Mouse (Mus musculus): ENCODE data around the gene Prss56. TPM values are rescaled to one million over a fixed set of nuclear protein-coding genes. Genes with fewer than 3 reads are reported as not detected.

The Prss56 gene
- polyA plus RNA-seq, 1 experiment from 2014 or later: not detected

GRCm38 (mm10) chr1:87190429-87190828, 7.3 kb downstream of the Prss56 start, which contains the start of gene Chrnd:
Gene Chrnd, plus strand, starts transcription at chr1:87190607.
- Histone ChIP-seq H3K4me1 (replicated peaks) (peaks cover 6% of the 10 kb centered on the region), H3K9me3 (no peaks in the 10 kb centered on the region), H3K4me3 (replicated peaks) (no peak within 1 kb of the TSS), H3K27me3 (replicated peaks) (peaks cover 23% of the 10 kb centered on the region), H3K27ac (no peak within 1 kb of the TSS), H3K36me3 (no peaks in the 10 kb centered on the region), H3K4me2 (replicated peaks) (no peak within 1 kb of the TSS), H3K9ac (no peak within 1 kb of the TSS)
- no peak for ATAC-seq
- WGBS: 35% methylated on average over 4 of the region's 4 CpGs

- no peak overlapping the region for H3K4me2 ChIP-seq (replicated peaks)
- no peak for ATAC-seq
- H3K4me3 ChIP-seq (replicated peaks): no peak overlapping the region
- H3K9me3 ChIP-seq: no peaks in the 10 kb centered on the region
- no peaks in the 10 kb centered on the region for H3K4me1 ChIP-seq (replicated peaks)
- 79% methylated on average over 9 of the region's 9 CpGs for WGBS
- H3K36me3 ChIP-seq: no peaks in the 10 kb centered on the region
- no peak overlapping the region for H3K9ac ChIP-seq
- H3K27ac ChIP-seq: no peak overlapping the region
- no peaks in the 10 kb centered on the region for H3K27me3 ChIP-seq (replicated peaks)
Measured at GRCm38 (mm10) chr1:87197296-87197695, 14.2 kb downstream of the Prss56 start.

- no peak overlapping the region for H3K9ac ChIP-seq
- WGBS: 76% methylated on average over 12 of the region's 12 CpGs
Measured at GRCm38 (mm10) chr1:87198119-87199065, 15.3 kb downstream of the Prss56 start.

DNA sequence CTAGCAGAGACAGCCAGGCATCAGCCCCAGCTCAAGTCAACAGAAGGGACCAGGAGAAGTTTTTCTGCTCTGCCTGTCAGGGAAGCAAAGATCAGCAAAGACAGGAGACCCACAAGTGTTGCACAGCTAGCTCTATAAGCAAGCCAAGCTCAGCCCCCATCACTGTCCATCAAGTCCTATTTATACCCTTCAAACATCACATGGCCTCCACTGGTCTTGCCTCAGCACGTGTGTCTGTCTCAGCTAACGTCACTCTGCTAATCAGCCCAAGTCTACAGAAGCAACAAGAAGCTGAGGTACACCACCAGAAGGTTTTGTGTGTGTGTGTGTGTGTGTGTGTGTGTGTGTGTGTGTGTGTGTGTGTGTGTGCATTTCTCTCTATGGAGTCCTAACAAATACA, 17.7 kb downstream of the Prss56 start:
- H3K9me3 ChIP-seq: no peaks in the 10 kb centered on the region
- H3K27me3 ChIP-seq (replicated peaks): peaks cover under 1% of the 10 kb centered on the region; the same call in 1 of the 2 replicates
- H3K36me3 ChIP-seq: no peaks in the 10 kb centered on the region
- 60% methylated on average over 2 of the region's 2 CpGs for WGBS
- H3K4me2 ChIP-seq (replicated peaks): no peak overlapping the region
- no peak overlapping the region for H3K4me3 ChIP-seq (replicated peaks)
- no peak overlapping the region for H3K9ac ChIP-seq
- H3K4me1 ChIP-seq (replicated peaks): 0 out of 2 replicates have a peak, but pooled peaks cover 2% of the 10 kb centered on the region
- no peak for ATAC-seq
- no peak overlapping the region for H3K27ac ChIP-seq

More at GRCm38 (mm10) chr1:87198119-87199065, 15.3 kb downstream of the Prss56 start:
- Histone ChIP-seq H3K9me3 (no peaks in the 10 kb centered on the region), H3K27me3 (replicated peaks) (no peaks in the 10 kb centered on the region), H3K4me1 (replicated peaks) (no peaks in the 10 kb centered on the region), H3K4me3 (replicated peaks) (no peak overlapping the region), H3K4me2 (replicated peaks) (no peak overlapping the region), H3K36me3 (no peaks in the 10 kb centered on the region), H3K27ac (no peak overlapping the region)
- ATAC-seq: peak; percentile 71; the same call in 1 of the 2 replicates

DNA sequence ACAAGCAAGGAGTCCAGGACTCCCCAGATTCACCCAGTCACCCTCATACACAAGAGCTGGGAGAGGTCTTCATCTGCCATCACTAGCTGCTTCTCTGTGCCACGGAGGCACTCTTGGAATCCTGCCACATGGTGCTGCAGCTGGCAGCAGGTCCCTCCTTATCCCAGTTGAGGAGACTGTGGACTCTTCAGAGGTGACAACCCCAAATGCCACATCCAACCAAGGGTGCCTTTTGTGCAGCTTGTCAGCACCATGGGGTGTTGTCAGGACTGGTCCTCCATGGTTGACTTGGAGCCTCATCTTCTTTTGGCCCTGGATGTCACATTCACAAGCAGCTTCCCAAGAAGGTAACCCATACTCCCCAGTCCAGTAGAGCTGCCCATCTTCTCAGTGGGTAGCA, 18.7 kb downstream of the Prss56 start:
- no peak overlapping the region for H3K9ac ChIP-seq
- no peaks in the 10 kb centered on the region for H3K36me3 ChIP-seq
- no peak overlapping the region for H3K27ac ChIP-seq
- H3K4me3 ChIP-seq (replicated peaks): no peak overlapping the region
- 47% methylated on average over 1 of the region's 1 CpGs for WGBS
- 0 out of 2 replicates have a peak, but pooled peaks cover 2% of the 10 kb centered on the region for H3K4me1 ChIP-seq (replicated peaks)
- H3K9me3 ChIP-seq: no peaks in the 10 kb centered on the region
- H3K4me2 ChIP-seq (replicated peaks): no peak overlapping the region
- H3K27me3 ChIP-seq (replicated peaks): peaks cover 11% of the 10 kb centered on the region
- no peak for ATAC-seq

DNA sequence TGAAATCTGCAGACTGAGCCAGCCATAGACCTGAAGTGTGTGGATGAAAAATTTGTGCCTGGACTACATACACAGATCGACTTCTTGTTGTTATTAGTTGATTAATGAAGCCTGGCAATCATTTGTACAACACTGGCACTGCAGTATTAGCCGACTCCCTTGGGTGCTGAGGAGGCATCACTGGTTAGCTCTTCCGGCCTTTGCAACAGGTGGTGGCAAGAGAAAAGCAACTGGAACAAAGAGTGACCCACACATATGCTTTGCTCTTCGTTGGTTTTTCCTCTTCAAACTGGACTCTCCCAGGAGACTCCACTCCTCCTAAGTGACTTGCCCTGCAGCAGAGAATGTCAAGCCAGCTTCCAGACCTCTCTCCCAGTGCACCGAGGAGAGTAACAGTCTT, 20.7 kb downstream of the Prss56 start:
- Histone ChIP-seq H3K27me3 (replicated peaks) (peaks cover 19% of the 10 kb centered on the region), H3K36me3 (no peaks in the 10 kb centered on the region), H3K4me1 (replicated peaks) (0 out of 2 replicates have a peak, but pooled peaks cover 2% of the 10 kb centered on the region), H3K9ac (no peak overlapping the region), H3K4me2 (replicated peaks) (no peak overlapping the region), H3K27ac (no peak overlapping the region), H3K4me3 (replicated peaks) (no peak overlapping the region), H3K9me3 (no peaks in the 10 kb centered on the region)
- no peak for ATAC-seq
- WGBS: 79% methylated on average over 5 of the region's 5 CpGs

- 88% methylated on average over 7 of the region's 7 CpGs for WGBS
- ATAC-seq: no peak
- no peak within 1 kb of the TSS for H3K4me2 ChIP-seq (replicated peaks)
- H3K9me3 ChIP-seq: no peaks in the 10 kb centered on the region
- peaks cover 19% of the 10 kb centered on the region for H3K27me3 ChIP-seq (replicated peaks)
- no peak within 1 kb of the TSS for H3K4me3 ChIP-seq (replicated peaks)
- 0 out of 2 replicates have a peak, but pooled peaks cover 2% of the 10 kb centered on the region for H3K4me1 ChIP-seq (replicated peaks)
- H3K27ac ChIP-seq: no peak within 1 kb of the TSS
- H3K36me3 ChIP-seq: no peaks in the 10 kb centered on the region
- no peak within 1 kb of the TSS for H3K9ac ChIP-seq
Measured at GRCm38 (mm10) chr1:87204465-87204864, 21.4 kb downstream of the Prss56 start, which contains the start of gene Chrng. Gene Chrng, plus strand, starts transcription at chr1:87204657.

DNA sequence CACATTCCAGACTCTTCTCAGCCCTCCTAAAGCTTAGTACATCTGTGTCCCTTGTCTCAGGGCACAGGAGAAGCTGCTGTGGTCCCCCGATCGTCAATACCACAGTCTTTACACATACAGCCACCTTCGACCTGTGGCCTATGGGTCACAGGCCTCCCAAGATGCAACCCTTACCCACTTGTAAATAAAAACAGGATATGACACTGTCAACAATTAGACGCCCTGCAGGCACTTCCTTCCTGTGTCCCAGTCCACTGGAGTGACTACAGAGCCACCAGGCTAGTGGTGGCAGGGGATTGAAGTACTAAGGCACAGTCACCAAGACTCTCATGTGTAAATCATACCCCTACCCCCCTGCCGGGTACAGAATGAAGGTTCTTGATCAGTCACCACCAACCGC, 21.9 kb downstream of the Prss56 start:
- Histone ChIP-seq H3K27ac (no peak overlapping the region), H3K4me3 (replicated peaks) (no peak overlapping the region), H3K36me3 (no peaks in the 10 kb centered on the region), H3K9ac (no peak overlapping the region), H3K9me3 (no peaks in the 10 kb centered on the region), H3K27me3 (replicated peaks) (peaks cover 19% of the 10 kb centered on the region), H3K4me2 (replicated peaks) (no peak overlapping the region), H3K4me1 (replicated peaks) (0 out of 2 replicates have a peak, but pooled peaks cover 2% of the 10 kb centered on the region)
- ATAC-seq: no peak
- WGBS: 45% methylated on average over 6 of the region's 6 CpGs

DNA sequence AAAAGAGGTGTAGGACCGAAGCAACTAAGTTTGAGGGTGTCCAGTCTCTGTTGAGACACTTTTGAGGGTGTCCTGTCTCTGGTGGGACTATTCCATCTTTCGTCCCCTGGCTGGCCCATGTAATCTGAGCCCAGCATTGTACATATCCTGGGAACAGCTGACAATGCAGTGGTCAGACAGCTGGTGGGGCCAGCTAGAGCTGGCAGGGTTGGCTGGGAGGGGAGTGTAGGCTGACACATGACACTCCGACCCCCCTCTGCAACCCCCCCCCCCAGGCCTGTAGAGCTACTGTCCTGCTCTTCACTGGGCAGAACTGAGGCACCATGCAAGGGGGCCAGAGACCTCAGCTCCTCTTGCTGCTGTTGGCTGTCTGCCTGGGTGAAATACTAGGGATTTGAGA, 22.4 kb downstream of the Prss56 start:
- ATAC-seq: no peak
- 0 out of 2 replicates have a peak, but pooled peaks cover 2% of the 10 kb centered on the region for H3K4me1 ChIP-seq (replicated peaks)
- H3K9me3 ChIP-seq: no peaks in the 10 kb centered on the region
- no peak overlapping the region for H3K27ac ChIP-seq
- H3K4me2 ChIP-seq (replicated peaks): no peak overlapping the region
- H3K4me3 ChIP-seq (replicated peaks): no peak overlapping the region
- H3K27me3 ChIP-seq (replicated peaks): peaks cover 19% of the 10 kb centered on the region
- H3K36me3 ChIP-seq: no peaks in the 10 kb centered on the region
- 48% methylated on average over 3 of the region's 3 CpGs for WGBS
- H3K9ac ChIP-seq: no peak overlapping the region

DNA sequence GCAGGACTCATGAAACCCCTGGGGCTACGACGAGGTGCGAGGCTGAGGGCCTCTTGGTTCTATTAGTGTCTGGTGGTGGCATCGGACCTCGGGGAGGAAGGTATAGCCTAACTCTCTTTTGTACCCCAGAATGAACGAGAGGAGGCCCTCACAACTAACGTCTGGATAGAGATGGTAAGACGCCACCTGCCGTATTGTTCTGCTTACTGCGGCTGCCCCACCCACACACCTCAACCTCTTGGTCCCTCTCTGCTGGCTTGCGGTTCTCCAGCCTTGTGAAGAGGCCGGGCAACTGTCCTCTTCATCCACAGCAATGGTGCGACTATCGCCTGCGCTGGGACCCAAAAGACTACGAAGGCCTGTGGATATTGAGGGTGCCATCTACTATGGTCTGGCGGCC, 23.2 kb downstream of the Prss56 start:
- WGBS: 17% methylated on average over 17 of the region's 17 CpGs
- Histone ChIP-seq H3K4me2 (replicated peaks) (no peak overlapping the region), H3K9ac (no peak overlapping the region), H3K4me1 (replicated peaks) (0 out of 2 replicates have a peak, but pooled peaks cover 2% of the 10 kb centered on the region), H3K9me3 (no peaks in the 10 kb centered on the region), H3K27ac (no peak overlapping the region), H3K27me3 (replicated peaks) (peaks cover 19% of the 10 kb centered on the region), H3K36me3 (no peaks in the 10 kb centered on the region), H3K4me3 (replicated peaks) (no peak overlapping the region)
- ATAC-seq: no peak

DNA sequence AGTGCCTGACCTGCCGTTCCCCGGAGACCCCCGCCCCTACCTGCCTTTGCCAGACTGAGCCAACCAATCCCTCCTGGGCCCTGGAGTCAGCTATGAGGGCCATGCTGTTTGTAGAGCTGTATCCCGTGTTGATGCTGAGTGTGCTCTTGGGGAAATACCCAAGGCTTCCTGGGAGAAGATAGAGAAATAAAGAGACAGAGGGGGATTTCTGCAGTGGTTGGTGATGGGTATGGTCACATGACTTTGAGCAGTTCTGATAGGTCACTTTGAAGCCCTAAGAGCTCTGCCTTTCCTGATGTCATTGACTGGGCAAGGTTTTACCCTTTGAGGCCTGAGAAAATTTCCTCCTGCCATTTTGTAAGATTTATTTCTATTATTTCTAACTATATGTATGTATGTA, 28.3 kb downstream of the Prss56 start:
- ATAC-seq: no peak
- Histone ChIP-seq H3K9me3 (no peaks in the 10 kb centered on the region), H3K9ac (no peak overlapping the region), H3K27ac (no peak overlapping the region), H3K4me2 (replicated peaks) (no peak overlapping the region), H3K36me3 (no peaks in the 10 kb centered on the region), H3K27me3 (replicated peaks) (peaks cover 12% of the 10 kb centered on the region), H3K4me3 (replicated peaks) (no peak overlapping the region), H3K4me1 (replicated peaks) (peaks cover 10% of the 10 kb centered on the region; the same call in 1 of the 2 replicates)
- WGBS: 80% methylated on average over 4 of the region's 4 CpGs

GRCm38 (mm10) chr1:87213735-87214704, 30.9 kb downstream of the Prss56 start, which contains the start of gene Eif4e2:
Gene Eif4e2, plus strand, starts transcription at chr1:87213914.
- peak within 1 kb of the TSS; percentile 99 for H3K27ac ChIP-seq
- ATAC-seq: peak; percentile 98
- under 1% methylated on average over 98 of the region's 99 CpGs for WGBS

More at GRCm38 (mm10) chr1:87213735-87214704, 30.9 kb downstream of the Prss56 start, which contains the start of gene Eif4e2:
- peak within 1 kb of the TSS; percentile 98 for H3K9ac ChIP-seq
- H3K4me2 ChIP-seq (replicated peaks): peak within 1 kb of the TSS; percentile 67
- H3K9me3 ChIP-seq: no peaks in the 10 kb centered on the region
- peak within 1 kb of the TSS; percentile 92 for H3K4me3 ChIP-seq (replicated peaks)
- no peaks in the 10 kb centered on the region for H3K27me3 ChIP-seq (replicated peaks)
- peaks cover 10% of the 10 kb centered on the region for H3K4me1 ChIP-seq (replicated peaks)
- no peaks in the 10 kb centered on the region for H3K36me3 ChIP-seq
